Mouse (Mus musculus) telencephalon, adult 2 months (tissue): ENCODE results near the gene Tor2a.

Experiments used
- DNase-seq: peaks from one replicate; pipeline ENCODE4 v3.0.0-alpha.2; 2011; ENCODE audit warnings: low read depth, low spot score

Tor2a gene

GRCm38 (mm10) chr2:32729547-32729946, 27.5 kb upstream of the Tor2a start:
- DNase-seq, result no peak

GRCm38 (mm10) chr2:32730854-32731253, 26.2 kb upstream of the Tor2a start:
- DNase-seq, result no peak

DNA sequence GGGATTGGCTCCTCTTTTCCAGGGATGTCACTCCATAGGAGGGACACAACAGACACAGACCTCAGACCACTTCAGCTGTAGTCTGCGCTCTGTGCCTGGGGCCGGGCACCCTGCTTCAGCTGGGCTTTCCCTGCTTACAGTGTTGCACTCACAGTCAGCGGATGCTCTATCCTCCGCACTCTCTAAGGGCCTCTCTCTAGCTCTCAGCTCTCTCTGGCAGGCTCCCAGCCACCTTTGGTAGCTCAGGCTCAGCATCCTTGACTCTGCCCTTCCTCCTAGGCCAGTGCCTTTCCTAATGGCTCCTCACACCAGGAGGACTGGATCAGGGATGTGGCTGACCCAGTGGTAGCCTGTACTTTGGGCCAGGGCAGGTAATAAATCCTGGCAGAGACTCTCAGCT, 25.1 kb upstream of the Tor2a start:
- no peak for DNase-seq

- DNase-seq, result no peak
Observed at GRCm38 (mm10) chr2:32732695-32733094, 24.3 kb upstream of the Tor2a start.

DNA sequence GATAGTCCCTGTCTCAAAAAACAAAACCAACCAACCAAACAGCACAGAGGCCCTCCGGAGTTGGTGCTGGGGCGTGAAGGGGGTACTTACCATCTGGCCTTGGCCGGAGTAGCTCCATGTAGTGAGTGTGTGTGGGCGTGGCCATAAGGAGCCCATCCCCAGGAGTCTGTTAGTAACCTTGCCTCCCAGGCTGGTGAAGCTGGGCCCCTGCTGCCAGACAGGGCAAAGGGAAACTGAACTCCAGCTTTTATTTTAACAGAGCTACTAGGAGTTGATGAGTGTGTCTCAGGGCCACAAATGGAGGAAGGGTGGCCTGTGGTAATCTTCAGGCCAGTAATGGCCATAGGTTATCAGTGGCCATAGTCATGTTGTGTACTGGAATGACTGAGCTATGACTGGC, 22.6 kb upstream of the Tor2a start:
- no peak for DNase-seq

GRCm38 (mm10) chr2:32734933-32735332, 22.1 kb upstream of the Tor2a start:
- no peak for DNase-seq

DNA sequence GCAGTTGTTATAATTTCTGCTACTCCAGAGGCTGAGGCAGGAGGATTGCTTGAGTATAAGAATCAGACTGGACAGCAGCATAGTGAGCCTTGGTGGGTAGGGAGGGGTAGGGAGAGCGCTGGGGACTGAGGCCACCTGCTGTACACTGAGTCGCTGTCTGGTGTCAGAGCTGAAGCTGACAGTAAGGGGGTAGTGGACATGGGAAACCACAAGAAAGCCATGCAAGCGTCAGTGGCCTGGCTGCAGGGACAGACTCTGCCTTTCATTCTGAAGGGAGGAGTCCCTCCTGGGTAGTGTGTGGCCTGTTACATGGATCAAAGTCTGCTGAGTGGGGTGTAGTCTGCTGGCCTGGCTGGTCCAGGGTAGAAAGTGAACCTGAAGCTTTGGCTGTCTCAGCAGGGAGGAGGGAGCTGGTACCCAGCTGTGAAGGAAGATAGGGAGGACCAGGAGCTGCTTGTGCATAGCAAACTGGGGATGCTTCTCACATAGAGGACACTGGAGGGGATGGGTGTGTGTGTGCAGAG, 20.7 kb upstream of the Tor2a start:
- DNase-seq, result no peak

DNA sequence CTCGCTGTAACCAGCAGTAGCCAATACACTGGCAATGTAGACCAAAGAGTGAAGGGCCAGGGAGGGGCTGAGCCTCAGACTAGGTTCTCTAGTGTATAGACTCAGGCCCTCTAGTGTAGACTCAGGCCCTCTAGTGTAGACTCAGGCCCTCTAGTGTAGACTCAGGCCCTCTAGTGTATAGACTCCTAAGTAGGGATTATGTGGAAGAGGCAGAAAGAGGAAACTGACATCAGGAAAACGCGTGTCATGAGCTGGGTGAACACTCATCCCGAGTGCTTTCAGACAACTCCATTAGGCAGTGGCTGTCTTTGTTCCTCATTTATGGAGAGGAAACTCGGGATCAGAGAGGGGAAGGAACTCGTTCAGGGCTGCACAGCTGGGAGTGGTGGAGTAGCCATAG, 20.0 kb upstream of the Tor2a start:
- DNase-seq, result no peak

GRCm38 (mm10) chr2:32739311-32739710, 17.7 kb upstream of the Tor2a start:
- DNase-seq, result no peak

DNA sequence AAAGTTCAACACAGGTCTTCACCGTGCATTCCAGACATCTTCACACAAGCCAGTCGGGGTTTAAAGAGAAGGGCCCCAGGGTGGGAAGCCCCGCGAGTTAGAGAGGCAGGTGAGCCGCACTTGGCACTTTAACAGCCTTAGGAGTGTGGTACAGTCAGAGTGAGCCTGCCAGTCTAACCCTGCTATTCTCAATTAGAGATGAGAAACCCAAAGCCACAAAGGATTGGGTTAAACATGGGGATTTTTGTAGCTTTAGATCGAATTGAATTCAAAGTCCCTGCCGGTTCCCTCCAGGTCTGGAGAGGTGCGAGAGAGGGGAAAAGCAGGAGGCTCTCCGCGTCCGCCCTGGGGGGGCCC, 16.1 kb upstream of the Tor2a start, which contains the start of gene 6330409D20Rik:
Gene 6330409D20Rik (minus strand): TSS at position 101 of the 357 bp plus-strand sequence.
- DNase-seq, result no peak

DNA sequence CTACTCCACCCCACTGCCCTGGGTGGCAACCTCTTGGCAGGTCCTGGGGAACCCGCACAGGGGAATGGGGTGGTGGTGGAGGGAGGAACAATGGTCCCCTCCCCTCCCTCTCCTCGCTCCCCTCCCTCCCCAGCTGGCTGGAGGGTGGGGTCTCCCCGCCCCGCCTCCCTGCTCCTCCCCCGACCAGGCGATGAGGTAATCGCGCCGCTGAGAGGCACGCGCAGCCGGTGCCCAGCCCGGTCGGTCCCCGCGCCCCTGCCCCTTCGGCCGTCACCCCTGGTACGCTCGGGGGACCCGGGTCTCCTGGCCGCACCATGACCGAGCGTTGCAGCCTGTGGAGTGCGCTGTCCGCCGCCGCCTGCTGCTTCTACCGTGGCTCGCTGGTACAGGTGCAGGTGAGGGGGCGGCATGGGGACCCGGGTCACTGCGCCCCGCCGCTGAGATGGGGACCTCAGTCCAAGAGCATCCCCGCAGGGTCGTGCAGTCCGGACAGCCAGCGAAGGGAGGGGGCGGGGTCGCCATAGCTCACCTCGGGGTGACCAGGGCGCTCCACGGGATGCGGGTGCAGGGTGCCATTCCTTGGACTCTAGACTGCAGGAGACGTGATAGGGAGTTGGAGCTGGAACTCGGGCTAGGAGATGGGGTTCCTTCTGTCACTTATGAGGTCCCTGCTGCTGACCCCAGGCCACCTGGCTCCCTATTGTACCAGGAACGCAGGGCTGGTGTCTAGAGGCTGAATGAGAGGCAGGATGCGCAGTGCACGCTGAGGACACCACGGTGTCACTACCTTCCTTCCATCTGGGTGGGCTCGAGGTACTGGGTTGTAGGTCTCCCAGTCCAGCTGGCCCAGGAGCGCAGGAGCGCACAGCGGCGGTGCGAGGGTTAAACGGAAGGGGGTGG, 15.5 kb upstream of the Tor2a start:
- DNase-seq, result no peak

- DNase-seq, result peak; percentile 82
Observed at GRCm38 (mm10) chr2:32742173-32742531, 14.9 kb upstream of the Tor2a start.

DNA sequence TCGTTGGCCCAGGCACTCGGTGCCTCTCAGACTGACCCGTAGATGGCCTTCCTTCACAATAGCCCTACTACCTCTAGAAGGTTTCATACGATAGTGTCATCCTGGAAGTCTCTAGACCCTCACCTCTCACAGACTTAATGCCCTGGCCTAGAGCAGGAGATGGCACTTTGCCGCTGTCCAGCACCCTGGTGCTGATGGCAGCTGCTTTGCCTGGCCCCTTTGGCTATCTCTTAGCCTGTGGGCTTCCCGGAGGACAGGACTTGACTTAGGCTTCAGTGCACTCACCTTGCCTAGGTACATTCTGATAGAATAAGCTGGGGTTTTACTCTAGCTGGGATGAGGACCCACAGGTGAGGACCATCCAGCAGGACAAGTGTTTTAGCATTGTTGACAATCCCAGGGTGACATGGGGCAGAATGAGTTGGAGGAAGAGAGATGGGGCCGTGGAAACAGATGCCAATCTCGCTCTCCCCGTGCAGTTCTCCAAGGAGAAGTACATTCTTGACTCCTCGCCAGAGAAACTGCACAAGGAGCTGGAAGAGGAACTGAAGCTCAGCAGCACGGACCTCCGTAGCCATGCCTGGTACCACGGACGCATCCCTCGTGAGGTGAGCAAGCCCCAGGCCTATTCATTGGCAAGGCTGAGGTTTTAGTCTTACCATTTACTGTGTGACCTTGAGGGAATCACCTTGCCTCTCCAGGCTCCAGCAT, 12.6 kb upstream of the Tor2a start:
- no peak for DNase-seq

DNA sequence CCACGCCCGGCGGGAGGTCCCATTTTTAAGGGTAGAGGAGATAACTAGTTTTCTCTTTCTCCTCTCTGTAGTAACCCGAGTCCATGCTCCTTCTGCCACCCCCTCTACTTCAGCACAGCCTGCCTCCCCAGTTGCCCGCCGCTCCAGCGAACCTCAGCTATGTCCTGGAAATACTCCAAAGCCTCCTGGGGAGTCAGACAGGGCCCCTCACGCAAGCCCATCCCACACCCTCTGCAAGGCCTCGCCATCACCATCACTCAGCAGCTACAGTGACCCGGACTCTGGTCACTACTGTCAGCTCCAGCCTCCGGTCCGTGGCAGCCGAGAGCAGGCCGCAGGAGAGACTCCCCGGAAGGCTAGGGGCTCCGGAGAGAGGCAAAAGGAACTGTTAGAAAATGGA, 8.0 kb upstream of the Tor2a start:
- no peak for DNase-seq

DNA sequence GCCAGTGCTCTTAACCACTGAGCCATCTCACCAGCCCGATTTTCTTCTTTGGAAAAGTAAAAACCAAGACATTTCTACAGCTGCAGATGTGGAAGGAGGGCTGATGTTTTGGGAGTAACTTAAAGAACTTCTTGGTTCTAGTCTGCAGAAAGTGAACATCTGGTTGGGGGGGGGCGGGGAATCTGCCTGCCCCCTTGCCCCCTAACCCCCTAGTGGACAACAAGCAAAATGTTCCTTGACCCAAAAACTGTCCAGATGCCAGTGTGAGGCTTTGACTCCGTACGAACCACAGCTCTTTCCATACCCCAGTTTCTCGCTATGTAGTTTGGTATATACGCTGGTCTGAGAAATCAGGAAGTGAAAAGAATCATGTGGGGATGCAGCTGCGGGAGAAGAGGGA, 6.8 kb upstream of the Tor2a start:
- no peak for DNase-seq

DNA sequence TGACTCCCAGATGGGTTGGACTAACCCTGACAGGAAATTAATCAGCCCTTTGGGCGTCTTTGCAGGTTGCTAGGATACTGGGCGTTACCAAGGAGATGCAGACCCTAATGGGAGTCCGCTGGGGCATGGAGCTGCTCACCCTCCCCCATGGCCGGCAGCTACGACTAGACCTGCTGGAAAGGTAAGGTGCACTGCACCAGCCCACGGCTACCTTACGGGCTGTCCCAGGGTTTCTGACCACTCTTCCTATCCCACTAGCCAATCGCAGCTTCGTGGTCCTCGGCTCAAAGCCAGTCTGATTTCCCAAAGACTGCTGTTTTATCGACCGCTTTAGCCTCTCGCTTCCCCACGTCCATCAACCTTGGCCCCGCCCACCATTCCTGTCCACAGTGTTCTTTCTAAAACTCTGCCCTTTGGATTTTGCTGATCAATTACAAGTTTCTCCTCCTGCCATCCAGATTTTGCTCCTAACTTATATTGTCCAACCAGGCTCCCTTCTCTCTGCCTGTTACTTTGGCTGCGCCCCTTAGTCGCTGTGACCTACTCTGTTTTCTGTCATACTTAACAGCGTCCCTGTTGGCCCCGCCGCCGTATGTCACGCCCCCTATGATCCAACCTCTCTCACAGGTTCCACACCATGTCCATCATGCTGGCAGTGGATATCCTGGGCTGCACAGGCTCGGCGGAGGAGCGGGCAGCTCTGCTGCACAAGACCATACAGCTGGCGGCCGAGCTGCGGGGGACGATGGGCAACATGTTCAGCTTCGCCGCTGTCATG, 6.0 kb upstream of the Tor2a start:
- no peak for DNase-seq

DNA sequence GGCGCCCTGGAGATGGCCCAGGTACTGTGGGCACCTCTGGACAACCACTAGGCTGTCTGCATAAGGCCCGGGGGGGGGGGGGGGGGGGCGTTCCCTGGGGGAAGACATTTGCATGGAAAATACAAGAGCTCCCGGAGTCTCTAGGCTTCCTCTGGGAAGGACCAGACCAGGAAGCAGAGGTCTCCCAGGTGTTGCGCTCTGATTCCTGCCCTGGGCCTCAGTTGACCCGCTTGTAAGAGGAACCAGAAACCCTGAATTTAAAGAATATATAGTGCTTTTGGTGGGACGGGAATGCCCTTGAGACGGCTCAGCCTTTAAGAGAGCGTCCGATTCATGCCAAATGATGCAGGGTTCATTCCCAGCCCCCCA, 5.4 kb upstream of the Tor2a start:
- DNase-seq, result no peak

GRCm38 (mm10) chr2:32752181-32752580, 4.9 kb upstream of the Tor2a start:
- no peak for DNase-seq

GRCm38 (mm10) chr2:32756674-32757055, 369 bp upstream of the Tor2a start:
- no peak for DNase-seq

DNA sequence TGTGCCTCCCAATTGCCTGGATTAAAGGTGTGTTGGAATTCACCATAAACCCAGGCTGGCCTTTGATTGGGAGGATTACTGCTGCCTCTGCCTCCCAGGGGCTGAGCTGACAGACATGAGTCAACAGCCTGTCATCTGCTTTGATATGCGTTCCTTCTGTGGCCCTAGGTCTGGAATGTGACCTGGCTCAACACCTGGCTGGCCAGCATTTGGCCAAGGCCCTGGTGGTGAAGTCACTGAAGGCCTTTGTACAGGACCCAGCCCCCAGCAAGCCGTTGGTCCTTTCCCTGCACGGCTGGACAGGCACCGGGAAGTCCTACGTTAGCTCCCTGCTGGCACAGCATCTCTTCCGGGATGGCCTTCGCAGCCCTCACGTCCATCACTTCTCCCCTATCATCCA, 1.5 kb downstream of the Tor2a start:
- DNase-seq, result no peak

GRCm38 (mm10) chr2:32759001-32759400, 2.0 kb downstream of the Tor2a start:
- no peak for DNase-seq

DNA sequence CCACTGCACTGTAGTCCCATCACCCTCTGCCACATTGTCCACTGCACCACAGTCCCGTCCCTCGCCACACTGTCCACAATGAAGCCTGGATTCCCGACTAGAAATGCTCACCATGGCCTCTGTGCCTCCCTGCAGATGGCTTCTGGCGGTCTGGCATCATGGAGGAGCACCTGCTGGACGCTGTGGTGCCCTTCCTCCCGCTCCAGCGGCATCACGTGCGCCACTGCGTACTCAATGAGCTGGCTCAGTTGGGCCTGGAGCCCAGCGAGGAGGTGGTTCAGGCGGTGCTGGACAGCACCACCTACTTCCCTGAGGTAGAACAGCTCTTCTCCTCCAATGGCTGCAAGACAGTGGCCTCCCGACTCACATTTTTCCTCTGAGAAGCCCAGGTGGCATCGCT, 4.3 kb downstream of the Tor2a start:
- no peak for DNase-seq
